Mouse (Mus musculus) CH12.LX (cell line): ENCODE measurements at regions not wholly inside any gene's neighbourhood (a gene's known extent, or its start where the extent isn't known, plus 50 kb on each side); places are given as distances from the start of the nearest gene placed in this dataset.
A peak's percentile ranks its signal among the peaks of the same experiment; 100 is the strongest.

Experiments used
- CTCF ChIP-seq, 2 experiments: IDR thresholded peaks in 1 of 2; conservative IDR thresholded peaks in 1 of 2; 2 replicates each; pipeline ENCODE4 v1.5.1; 2011 to 2012; ENCODE audit warnings: low read depth in 2 of 2, low read length in 2 of 2, improper control_type of control experiment in 1 of 2, inconsistent platforms in 1 of 2, mild to moderate bottlenecking in 1 of 2, moderate library complexity in 1 of 2
- EP300 ChIP-seq: IDR thresholded peaks from 2 replicates; pipeline ENCODE4 v1.6.1; 2011; ENCODE audit warnings: low read length, improper control_type of control experiment
- MAFK ChIP-seq: IDR thresholded peaks from 2 replicates; pipeline ENCODE4 v1.6.1; 2011; ENCODE audit warnings: low read length, improper control_type of control experiment; ENCODE audit not compliant: insufficient replicate concordance
- MAX ChIP-seq: IDR thresholded peaks from 2 replicates; pipeline ENCODE4 v1.6.1; 2011; ENCODE audit warnings: low read length, improper control_type of control experiment
- PAX5 ChIP-seq: IDR thresholded peaks from 2 replicates; pipeline ENCODE4 v1.6.1; 2012; ENCODE audit warnings: low read length, inconsistent platforms, mixed read lengths
- POLR2A ChIP-seq: IDR thresholded peaks from 2 replicates; pipeline ENCODE4 v1.6.1; 2011; ENCODE audit warnings: low read depth, mild to moderate bottlenecking, improper control_type of control experiment, low read length
- TCF12 ChIP-seq: IDR thresholded peaks from 2 replicates; pipeline ENCODE4 v1.6.1; 2014; ENCODE audit warnings: low read depth, mild to moderate bottlenecking, inconsistent platforms, low read length, improper control_type of control experiment
- ZC3H11A ChIP-seq: IDR thresholded peaks from 2 replicates; pipeline ENCODE4 v1.6.1; 2012; ENCODE audit warnings: low read depth, mild to moderate bottlenecking, inconsistent platforms, low read length, improper control_type of control experiment

DNA sequence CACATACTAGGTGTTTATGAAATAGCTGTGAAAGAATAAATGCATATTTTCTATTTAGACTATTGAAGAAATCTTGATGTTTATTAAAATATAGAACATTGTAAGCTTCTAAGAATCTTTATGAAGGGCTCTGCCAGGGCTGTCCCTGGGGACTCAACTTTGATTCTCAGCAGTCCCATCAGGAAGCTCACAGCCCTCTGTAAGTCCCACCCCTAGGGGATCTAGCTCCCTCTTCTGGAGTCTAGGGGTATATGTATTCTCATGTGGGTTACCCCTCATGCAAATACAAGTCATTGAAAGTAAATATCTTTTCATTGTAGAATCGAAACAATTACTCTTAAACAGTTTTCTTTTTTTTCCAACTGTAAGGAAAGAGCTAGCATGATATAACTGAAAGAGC, 521.6 kb downstream of the Nfib start:
- TF ChIP-seq MAX (no peak), CTCF (conservative IDR thresholded peaks at IDR 0.05 in 1 of 2, IDR thresholded peaks at IDR 0.05 in 1 of 2; ENCODE audit: low read depth in 2 of 2, low read length in 2 of 2) (peak; percentile 19 to 65; a peak in 3 of 4 replicates), ZC3H11A (peak; percentile 16; the same call in 1 of the 2 replicates), TCF12 (no peak), POLR2A (no peak), EP300 (no peak), PAX5 (no peak), MAFK (no peak)
